16 mouse cellular contexts compared by ENCODE assay signal in the genomic region with DNA sequence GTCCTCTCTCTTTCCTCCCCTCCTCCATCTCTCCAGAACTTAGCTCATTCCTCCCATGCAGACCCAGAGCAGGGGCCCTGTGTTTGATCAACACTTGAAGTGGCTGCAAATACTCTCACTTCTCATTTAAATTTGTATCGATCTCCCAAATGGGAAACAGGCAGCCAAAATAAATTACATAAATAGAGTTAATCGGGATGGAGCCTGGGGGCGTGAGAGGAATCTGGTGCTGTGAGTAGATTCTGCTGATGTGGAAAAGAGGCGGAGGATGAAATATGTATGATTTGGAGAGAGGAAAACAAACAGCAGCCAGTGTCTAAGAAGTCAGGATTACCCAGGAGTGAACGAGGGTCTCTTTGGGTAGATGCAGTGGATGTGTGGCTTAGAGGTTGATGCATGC.
A peak's percentile ranks its signal among the peaks of the same experiment; 100 is the strongest.
DNase-seq lines count a peak whose midpoint lies in the region; ATAC-seq and TF ChIP-seq lines count a peak whose summit lies in the region.
"Had no signal": no experiment of that assay in that cellular context is flagged by ENCODE, and none has a peak within 500 bp of the region (broad histone marks: within the 10 kb centered on the region; RNA-seq: fewer than 3 reads in every experiment).

No protein-coding gene starts in this region.

- no peak overlapping the region for H3K4me3 ChIP-seq in left cerebral cortex, adult 2 months
- no peak overlapping the region for H3K4me3 ChIP-seq in embryonic facial prominence, embryonic 11.5 days (ENCODE audit: low read depth, low read length)
- no peak overlapping the region for H3K4me3 ChIP-seq in limb, embryonic 12.5 days (replicated peaks)
- H3K4me3 ChIP-seq: forebrain, embryonic 10.5 days; gastrocnemius, adult 2 months; hindbrain, embryonic 10.5 days; liver, embryonic 15.5 days; midbrain, embryonic 15.5 days had no signal

- no peak overlapping the region for H3K4me2 ChIP-seq in embryonic facial prominence, embryonic 11.5 days (ENCODE audit: low read depth, low read length)
- peak overlapping the region; percentile 16 for H3K4me2 ChIP-seq in limb, embryonic 12.5 days
- H3K4me2 ChIP-seq: liver, embryonic 15.5 days; midbrain, embryonic 15.5 days had no signal

- no peaks in the 10 kb centered on the region for H3K27me3 ChIP-seq in embryonic facial prominence, embryonic 11.5 days (ENCODE audit: control insufficient read depth, insufficient read depth, low read length)
- H3K27me3 ChIP-seq in limb, embryonic 12.5 days: no peaks in the 10 kb centered on the region; the same call in 1 of the 2 replicates
- H3K27me3 ChIP-seq: midbrain, embryonic 15.5 days; Patski had no signal

- H3K36me3 ChIP-seq in embryonic facial prominence, embryonic 11.5 days (replicated peaks; ENCODE audit: control insufficient read depth, insufficient read depth, low read depth, low read length): no peaks in the 10 kb centered on the region
- no peaks in the 10 kb centered on the region for H3K36me3 ChIP-seq in limb, embryonic 12.5 days
- H3K36me3 ChIP-seq: forebrain, embryonic 10.5 days; hindbrain, embryonic 10.5 days; liver, embryonic 15.5 days; midbrain, embryonic 15.5 days had no signal

- TF ChIP-seq CTCF in left cerebral cortex, adult 2 months (IDR thresholded peaks at IDR 0.05): no peak

- H3K4me1 ChIP-seq in embryonic facial prominence, embryonic 11.5 days (ENCODE audit: control insufficient read depth, insufficient read depth, low read length): no peaks in the 10 kb centered on the region; the same call in 1 of the 2 replicates
- peaks cover 39% of the 10 kb centered on the region for H3K4me1 ChIP-seq in limb, embryonic 12.5 days (replicated peaks)
- H3K4me1 ChIP-seq: liver, embryonic 15.5 days had no signal

- WGBS in embryonic facial prominence, embryonic 11.5 days: 31% methylated on average over 5 of the region's 5 CpGs
- WGBS in limb, embryonic 12.5 days: 30% methylated on average over 5 of the region's 5 CpGs

- ATAC-seq in embryonic facial prominence, embryonic 11.5 days (replicated peaks; ENCODE audit: insufficient number of reproducible peaks, low FRiP score, low TSS enrichment, low read depth): no peak
- no peak for ATAC-seq in limb, embryonic 12.5 days (ENCODE audit: insufficient number of reproducible peaks, insufficient read depth, low FRiP score, low TSS enrichment, low read depth)
- ATAC-seq: lung, postnatal 0 days; midbrain, embryonic 15.5 days; Patski had no signal

- peak overlapping the region; percentile 28 for H3K27ac ChIP-seq in left cerebral cortex, adult 2 months
- H3K27ac ChIP-seq in embryonic facial prominence, embryonic 11.5 days (replicated peaks; ENCODE audit: low read depth, low read length): peak overlapping the region; percentile 52; the same call in 1 of the 2 replicates
- peak overlapping the region; percentile 66 for H3K27ac ChIP-seq in limb, embryonic 12.5 days
- H3K27ac ChIP-seq: forebrain, embryonic 10.5 days; gastrocnemius, adult 2 months; hindbrain, embryonic 10.5 days; liver, embryonic 15.5 days; midbrain, embryonic 15.5 days had no signal

- no peaks in the 10 kb centered on the region for H3K9me3 ChIP-seq in embryonic facial prominence, embryonic 11.5 days (replicated peaks; ENCODE audit: control insufficient read depth, low read length)
- H3K9me3 ChIP-seq in limb, embryonic 12.5 days: no peaks in the 10 kb centered on the region
- H3K9me3 ChIP-seq: forebrain, embryonic 10.5 days; hindbrain, embryonic 10.5 days; liver, embryonic 15.5 days; midbrain, embryonic 15.5 days had no signal

- intact Hi-C loops in left cerebral cortex, adult 2 months (cut with DNase I): loop anchor here (1.0 to 5.0 kb wide), 2 partner anchors 45 to 82 kb away; no protein-coding TSS in a partner anchor

- no peak overlapping the region; the same call in 1 of the 2 replicates for H3K9ac ChIP-seq in embryonic facial prominence, embryonic 11.5 days (replicated peaks; ENCODE audit: low read length)
- H3K9ac ChIP-seq in limb, embryonic 12.5 days (replicated peaks): no peak overlapping the region
- H3K9ac ChIP-seq: liver, embryonic 15.5 days; midbrain, embryonic 15.5 days had no signal

- peak; percentile 16 to 24 for DNase-seq in left cerebral cortex, adult 2 months (ENCODE audit: extremely low spot score in 1 of 2, low spot score in 2 of 2)
- no peak for DNase-seq in left cerebral cortex, adult 11 months (ENCODE audit: low spot score)
- peak; percentile 63 for DNase-seq in brain, adult 2 months (ENCODE audit: low read depth, low spot score)
- peak; percentile 38 for DNase-seq in embryonic facial prominence, embryonic 11.5 days (ENCODE audit: low spot score)
- no peak for DNase-seq in T-cell, adult 2 months (ENCODE audit: low spot score)
- no peak for DNase-seq in thymus, postnatal 4 days
- DNase-seq: cerebellum, postnatal 10 days; gastrocnemius, adult 2 months; kidney, adult 9 months had no signal

Comparison
In these comparisons a context has a peak if more than half of its experiments do, and no peak if none do; other contexts are left out.
1. DNase-seq: peak in left cerebral cortex, adult 2 months (2 of 2), brain, adult 2 months (single experiment) and embryonic facial prominence, embryonic 11.5 days (single experiment); none in left cerebral cortex, adult 11 months (single experiment), T-cell, adult 2 months (single experiment) and thymus, postnatal 4 days (single experiment).
2. Peak in every context shown above with its lines, with median percentiles within 50 percentile points of each other: H3K27ac ChIP-seq.